Mouse (Mus musculus): ENCODE measurements around the gene Rsrp1. TPM values are rescaled to one million over a fixed set of nuclear protein-coding genes. Genes with fewer than 3 reads are reported as not detected.

Gene Rsrp1
- polyA plus RNA-seq, 1 experiment = 1,774 TPM

DNA sequence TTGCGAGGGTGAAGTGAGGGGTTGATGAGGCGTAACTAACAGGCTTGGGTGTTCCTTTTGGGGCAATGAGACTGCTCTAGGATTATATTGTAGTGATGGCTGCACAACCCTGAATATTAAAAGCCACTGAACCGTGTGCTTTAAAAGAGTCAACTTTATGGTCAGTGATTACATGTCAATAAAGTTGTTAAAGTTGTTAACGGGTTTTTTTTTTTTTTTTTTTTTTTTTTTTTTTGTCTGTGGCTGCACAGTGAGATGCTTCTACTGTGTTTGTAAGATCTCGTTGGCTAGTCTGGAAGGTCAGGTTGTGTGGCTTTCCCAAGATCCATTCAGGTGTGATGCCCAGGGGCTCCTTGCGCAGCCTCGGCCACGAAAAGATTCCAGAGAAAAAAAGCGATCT is 16.5 kb downstream of the Rsrp1 start:
- Histone ChIP-seq H3K27ac (ENCODE audit: control insufficient read depth, insufficient read depth, low read length) (no peak overlapping the region), H3K4me1 (replicated peaks; ENCODE audit: control insufficient read depth, insufficient read depth, low read length) (no peaks in the 10 kb centered on the region), H3K27me3 (ENCODE audit: control insufficient read depth, insufficient read depth, low read length) (no peaks in the 10 kb centered on the region), H3K4me3 (ENCODE audit: control insufficient read depth, insufficient read depth, low read length) (no peak overlapping the region), H3K36me3 (ENCODE audit: control insufficient read depth, insufficient read depth, low read length) (peaks cover 28% of the 10 kb centered on the region)
- WGBS = 77% methylated on average over 9 of the region's 9 CpGs
- no peak for TF ChIP-seq POLR2A (IDR thresholded peaks at IDR 0.05; ENCODE audit: control insufficient read depth, extremely low read depth, insufficient read depth, low read length, poor library complexity)
- TF ChIP-seq CTCF (IDR thresholded peaks at IDR 0.05; ENCODE audit: borderline replicate concordance, control insufficient read depth, extremely low read depth, insufficient read depth, low read length, poor library complexity) = no peak
- no peak for DNase-seq

DNA sequence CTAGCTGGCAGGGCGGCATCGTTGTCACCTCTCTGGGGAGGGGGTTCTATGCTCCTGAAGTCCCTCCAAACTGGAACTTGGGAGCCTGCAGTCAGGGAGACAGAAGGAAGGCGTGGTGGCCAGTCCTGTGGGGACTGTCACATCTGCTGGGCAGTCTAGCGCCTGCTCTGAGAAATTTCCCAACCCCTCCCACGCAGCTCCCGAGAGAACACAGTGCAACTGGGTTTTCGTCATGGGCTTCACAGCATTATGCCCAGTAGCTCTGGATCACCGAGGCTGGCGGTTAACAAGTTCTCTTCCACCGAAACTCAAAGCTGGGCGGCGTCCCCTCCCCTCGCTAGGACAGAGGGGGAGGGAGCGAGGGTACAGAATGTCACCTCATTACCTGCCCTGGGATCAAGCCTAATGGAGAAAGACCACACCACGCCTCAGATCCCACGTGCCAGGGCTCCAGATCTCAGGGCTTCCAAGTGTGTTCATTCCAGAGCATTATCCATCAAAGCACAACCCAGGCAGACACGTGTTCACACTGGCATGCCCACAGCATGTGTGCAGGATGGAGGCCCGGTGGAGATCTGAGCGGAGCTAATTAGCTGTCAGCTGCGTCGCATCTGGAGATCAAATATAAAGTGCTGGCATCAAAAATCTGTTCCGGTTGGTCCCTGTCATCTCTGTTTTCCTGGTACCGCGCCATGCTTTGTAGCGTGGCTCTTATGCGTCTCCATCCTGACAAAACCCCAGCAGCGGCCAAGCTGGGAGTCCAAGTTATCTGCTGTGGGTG is 20.6 kb downstream of the Rsrp1 start:
- no peak for DNase-seq
- Histone ChIP-seq H3K4me3 (ENCODE audit: control insufficient read depth, insufficient read depth, low read length) (no peak overlapping the region), H3K27ac (ENCODE audit: control insufficient read depth, insufficient read depth, low read length) (no peak overlapping the region), H3K27me3 (ENCODE audit: control insufficient read depth, insufficient read depth, low read length) (no peaks in the 10 kb centered on the region), H3K4me1 (replicated peaks; ENCODE audit: control insufficient read depth, insufficient read depth, low read length) (0 out of 2 replicates have a peak, but pooled peaks cover 2% of the 10 kb centered on the region), H3K36me3 (ENCODE audit: control insufficient read depth, insufficient read depth, low read length) (no peaks in the 10 kb centered on the region)
- WGBS = 79% methylated on average over 27 of the region's 27 CpGs
- TF ChIP-seq POLR2A (IDR thresholded peaks at IDR 0.05; ENCODE audit: control insufficient read depth, extremely low read depth, insufficient read depth, low read length, poor library complexity) = no peak
- TF ChIP-seq CTCF (IDR thresholded peaks at IDR 0.05; ENCODE audit: borderline replicate concordance, control insufficient read depth, extremely low read depth, insufficient read depth, low read length, poor library complexity) = no peak

DNA sequence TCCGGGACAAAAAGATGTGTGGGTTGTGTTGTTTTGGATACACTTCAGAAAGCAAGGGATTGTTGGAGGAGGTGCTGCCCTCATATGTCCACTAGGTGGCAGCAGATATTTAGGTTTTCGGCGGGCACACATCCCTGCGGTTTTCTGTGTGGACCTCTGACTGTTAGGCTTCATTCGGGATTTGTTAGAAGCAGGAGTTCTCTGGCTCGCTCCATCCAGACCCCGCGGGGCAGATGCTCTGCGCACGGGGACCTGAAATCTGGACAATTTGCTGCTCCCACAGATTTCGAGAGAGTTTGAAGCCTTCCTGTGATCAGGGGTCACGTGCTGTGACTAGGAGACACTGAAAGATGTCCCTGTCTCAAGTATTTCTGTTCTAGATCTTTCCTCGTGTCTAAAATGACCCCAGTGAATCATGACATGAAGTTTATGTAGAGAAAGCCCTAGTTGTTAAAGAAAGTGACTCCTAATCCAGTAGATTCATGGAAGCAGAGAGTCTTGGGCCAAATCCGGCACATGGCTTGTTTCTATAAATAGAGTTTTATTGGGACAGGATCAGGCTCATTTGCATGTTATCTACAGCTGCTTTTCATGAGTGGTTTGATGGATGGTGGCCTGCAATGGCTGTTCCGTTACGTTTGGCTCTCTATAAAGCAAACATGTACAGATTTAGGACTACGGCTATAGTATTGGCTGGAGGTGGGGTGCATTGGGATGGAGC is 22.8 kb downstream of the Rsrp1 start:
- no peaks in the 10 kb centered on the region for H3K36me3 ChIP-seq (ENCODE audit: control insufficient read depth, insufficient read depth, low read length)
- peak overlapping the region; percentile 29; the same call in 1 of the 2 replicates for H3K4me3 ChIP-seq (ENCODE audit: control insufficient read depth, insufficient read depth, low read length)
- 0 out of 2 replicates have a peak, but pooled peaks cover 2% of the 10 kb centered on the region for H3K4me1 ChIP-seq (replicated peaks; ENCODE audit: control insufficient read depth, insufficient read depth, low read length)
- no peaks in the 10 kb centered on the region for H3K27me3 ChIP-seq (ENCODE audit: control insufficient read depth, insufficient read depth, low read length)
- H3K27ac ChIP-seq (ENCODE audit: control insufficient read depth, insufficient read depth, low read length) = no peak overlapping the region
- WGBS = 22% methylated on average over 17 of the region's 17 CpGs
- no peak for TF ChIP-seq POLR2A (IDR thresholded peaks at IDR 0.05; ENCODE audit: control insufficient read depth, extremely low read depth, insufficient read depth, low read length, poor library complexity)
- TF ChIP-seq CTCF (IDR thresholded peaks at IDR 0.05; ENCODE audit: borderline replicate concordance, control insufficient read depth, extremely low read depth, insufficient read depth, low read length, poor library complexity) = peak; percentile 63; the same call in 1 of the 2 replicates
- peak; percentile 63 for DNase-seq

DNA sequence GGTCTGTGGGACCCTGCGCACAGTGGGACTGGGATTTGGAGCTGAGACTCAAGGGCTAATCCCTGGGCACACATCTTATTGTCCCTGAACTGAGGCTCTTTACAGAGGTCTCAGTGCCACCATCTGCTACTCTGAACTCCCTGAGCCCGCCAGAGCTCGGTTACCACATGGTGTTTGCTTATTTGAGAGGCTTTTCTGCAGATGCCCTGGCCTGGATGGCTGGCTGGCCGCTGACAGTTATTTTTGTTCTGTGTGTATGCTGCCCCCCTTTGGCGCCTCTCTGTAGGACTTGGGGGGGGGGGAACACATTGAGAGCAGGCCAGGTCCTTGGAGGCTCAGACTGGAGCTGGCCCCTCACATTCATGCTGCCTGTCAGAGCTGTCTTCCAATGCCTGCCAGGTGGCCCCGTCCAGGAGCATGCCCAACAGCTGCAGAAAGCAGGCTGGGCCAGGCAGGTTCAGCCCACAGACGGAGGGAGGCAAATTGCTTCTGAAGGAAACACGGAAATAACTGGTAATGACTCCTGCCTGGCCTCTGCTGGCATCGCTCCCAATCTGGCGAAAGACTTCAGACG is 27.2 kb downstream of the Rsrp1 start:
- Histone ChIP-seq H3K27me3 (ENCODE audit: control insufficient read depth, insufficient read depth, low read length) (no peaks in the 10 kb centered on the region), H3K36me3 (ENCODE audit: control insufficient read depth, insufficient read depth, low read length) (no peaks in the 10 kb centered on the region), H3K4me3 (ENCODE audit: control insufficient read depth, insufficient read depth, low read length) (no peak overlapping the region), H3K27ac (ENCODE audit: control insufficient read depth, insufficient read depth, low read length) (no peak overlapping the region), H3K4me1 (replicated peaks; ENCODE audit: control insufficient read depth, insufficient read depth, low read length) (0 out of 2 replicates have a peak, but pooled peaks cover 2% of the 10 kb centered on the region)
- WGBS = 29% methylated on average over 11 of the region's 11 CpGs
- TF ChIP-seq CTCF (IDR thresholded peaks at IDR 0.05; ENCODE audit: borderline replicate concordance, control insufficient read depth, extremely low read depth, insufficient read depth, low read length, poor library complexity) (no peak), POLR2A (IDR thresholded peaks at IDR 0.05; ENCODE audit: control insufficient read depth, extremely low read depth, insufficient read depth, low read length, poor library complexity) (no peak)
- DNase-seq = no peak

DNA sequence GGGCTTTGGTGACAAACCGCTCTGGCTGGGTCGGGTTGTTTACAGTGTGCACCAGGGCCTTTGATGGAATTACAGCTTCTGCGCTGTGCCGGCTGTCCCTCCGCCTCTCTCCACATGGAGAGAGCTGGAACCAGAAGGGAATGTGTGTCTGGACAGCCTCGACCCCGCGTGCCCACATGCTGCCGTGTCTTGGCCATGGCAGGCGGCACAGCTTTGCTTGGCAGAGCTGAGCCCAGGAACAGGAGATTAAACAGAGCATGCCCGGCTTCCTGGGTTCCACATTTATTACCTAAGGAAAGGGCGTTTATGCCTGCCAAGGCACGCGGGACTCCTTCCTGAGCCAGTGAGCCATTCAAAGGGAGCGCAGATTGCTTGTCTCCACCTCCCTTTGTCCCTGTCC is 31.1 kb downstream of the Rsrp1 start:
- TF ChIP-seq CTCF (IDR thresholded peaks at IDR 0.05; ENCODE audit: borderline replicate concordance, control insufficient read depth, extremely low read depth, insufficient read depth, low read length, poor library complexity) (no peak), POLR2A (IDR thresholded peaks at IDR 0.05; ENCODE audit: control insufficient read depth, extremely low read depth, insufficient read depth, low read length, poor library complexity) (no peak)
- Histone ChIP-seq H3K36me3 (ENCODE audit: control insufficient read depth, insufficient read depth, low read length) (no peaks in the 10 kb centered on the region), H3K4me1 (replicated peaks; ENCODE audit: control insufficient read depth, insufficient read depth, low read length) (no peaks in the 10 kb centered on the region), H3K27ac (ENCODE audit: control insufficient read depth, insufficient read depth, low read length) (no peak overlapping the region), H3K4me3 (ENCODE audit: control insufficient read depth, insufficient read depth, low read length) (no peak overlapping the region), H3K27me3 (ENCODE audit: control insufficient read depth, insufficient read depth, low read length) (no peaks in the 10 kb centered on the region)
- 84% methylated on average over 15 of the region's 15 CpGs for WGBS
- no peak for DNase-seq

DNA sequence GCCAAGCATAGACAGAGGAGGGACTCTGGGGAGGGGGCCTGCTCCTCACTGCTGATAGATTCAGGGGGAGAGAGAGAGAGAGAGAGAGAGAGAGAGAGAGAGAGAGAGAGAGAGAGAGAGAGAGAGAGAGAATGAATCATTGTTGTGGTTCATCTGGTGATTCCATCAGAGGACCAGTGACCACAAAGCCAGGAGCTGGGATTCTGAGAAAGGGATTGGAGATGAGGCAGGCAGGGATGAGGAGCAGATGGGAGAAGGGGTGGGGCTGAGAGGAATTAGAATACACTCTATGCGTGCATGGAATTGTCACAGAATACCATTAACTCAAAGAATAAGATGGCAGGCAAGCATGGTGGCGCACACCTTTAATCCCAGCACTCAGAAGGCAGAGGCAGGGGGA is 31.8 kb downstream of the Rsrp1 start:
- Histone ChIP-seq H3K27me3 (ENCODE audit: control insufficient read depth, insufficient read depth, low read length) (no peaks in the 10 kb centered on the region), H3K36me3 (ENCODE audit: control insufficient read depth, insufficient read depth, low read length) (no peaks in the 10 kb centered on the region), H3K4me1 (replicated peaks; ENCODE audit: control insufficient read depth, insufficient read depth, low read length) (no peaks in the 10 kb centered on the region), H3K27ac (ENCODE audit: control insufficient read depth, insufficient read depth, low read length) (no peak overlapping the region), H3K4me3 (ENCODE audit: control insufficient read depth, insufficient read depth, low read length) (no peak overlapping the region)
- no peak for TF ChIP-seq CTCF (IDR thresholded peaks at IDR 0.05; ENCODE audit: borderline replicate concordance, control insufficient read depth, extremely low read depth, insufficient read depth, low read length, poor library complexity)
- TF ChIP-seq POLR2A (IDR thresholded peaks at IDR 0.05; ENCODE audit: control insufficient read depth, extremely low read depth, insufficient read depth, low read length, poor library complexity) = no peak
- WGBS = 93% methylated on average over 2 of the region's 2 CpGs
- no peak for DNase-seq
